Mouse (Mus musculus): ENCODE data around the gene Xxylt1.

Gene Xxylt1

GRCm38 (mm10) chr16:31062918-31063317 lies 18.3 kb downstream of the Xxylt1 start:
- no peak for ATAC-seq (ENCODE audit: insufficient number of reproducible peaks, low FRiP score, low TSS enrichment)

GRCm38 (mm10) chr16:31061246-31061880 lies 19.9 kb downstream of the Xxylt1 start:
- no peak for ATAC-seq (ENCODE audit: insufficient number of reproducible peaks, low FRiP score, low TSS enrichment)

- ATAC-seq (ENCODE audit: insufficient number of reproducible peaks, low FRiP score, low TSS enrichment), result no peak
These were observed 20.5 kb downstream of the Xxylt1 start for GRCm38 (mm10) chr16:31060714-31061113.

- no peak for ATAC-seq (ENCODE audit: insufficient number of reproducible peaks, low FRiP score, low TSS enrichment)
These were observed 21.0 kb downstream of the Xxylt1 start for GRCm38 (mm10) chr16:31060226-31060625.

- no peak for ATAC-seq (ENCODE audit: insufficient number of reproducible peaks, low FRiP score, low TSS enrichment)
These were observed 21.5 kb downstream of the Xxylt1 start for GRCm38 (mm10) chr16:31059730-31060129.

GRCm38 (mm10) chr16:31052812-31053211 lies 28.4 kb downstream of the Xxylt1 start:
- no peak for ATAC-seq (ENCODE audit: insufficient number of reproducible peaks, low FRiP score, low TSS enrichment)

GRCm38 (mm10) chr16:31052177-31052726 lies 29.0 kb downstream of the Xxylt1 start:
- no peak for ATAC-seq (ENCODE audit: insufficient number of reproducible peaks, low FRiP score, low TSS enrichment)

- ATAC-seq (ENCODE audit: insufficient number of reproducible peaks, low FRiP score, low TSS enrichment), result no peak
These were observed 30.5 kb downstream of the Xxylt1 start for GRCm38 (mm10) chr16:31050701-31051100.

GRCm38 (mm10) chr16:31048194-31048593 lies 33.0 kb downstream of the Xxylt1 start:
- no peak for ATAC-seq (ENCODE audit: insufficient number of reproducible peaks, low FRiP score, low TSS enrichment)

- ATAC-seq (ENCODE audit: insufficient number of reproducible peaks, low FRiP score, low TSS enrichment), result peak; percentile 55
These were observed 33.9 kb downstream of the Xxylt1 start for GRCm38 (mm10) chr16:31047186-31047898.

GRCm38 (mm10) chr16:31046217-31046659 lies 35.0 kb downstream of the Xxylt1 start:
- peak; percentile 37; the same call in 1 of the 2 replicates for ATAC-seq (ENCODE audit: insufficient number of reproducible peaks, low FRiP score, low TSS enrichment)

GRCm38 (mm10) chr16:31045211-31045610 lies 36.0 kb downstream of the Xxylt1 start:
- ATAC-seq (ENCODE audit: insufficient number of reproducible peaks, low FRiP score, low TSS enrichment), result no peak

GRCm38 (mm10) chr16:31043136-31043535 lies 38.1 kb downstream of the Xxylt1 start:
- no peak for ATAC-seq (ENCODE audit: insufficient number of reproducible peaks, low FRiP score, low TSS enrichment)

- no peak for ATAC-seq (ENCODE audit: insufficient number of reproducible peaks, low FRiP score, low TSS enrichment)
These were observed 39.7 kb downstream of the Xxylt1 start for GRCm38 (mm10) chr16:31041566-31041965.

- no peak for ATAC-seq (ENCODE audit: insufficient number of reproducible peaks, low FRiP score, low TSS enrichment)
These were observed 41.3 kb downstream of the Xxylt1 start for GRCm38 (mm10) chr16:31039803-31040459.

GRCm38 (mm10) chr16:31037431-31037830 lies 43.8 kb downstream of the Xxylt1 start:
- no peak for ATAC-seq (ENCODE audit: insufficient number of reproducible peaks, low FRiP score, low TSS enrichment)

GRCm38 (mm10) chr16:31035651-31036245 lies 45.5 kb downstream of the Xxylt1 start:
- no peak for ATAC-seq (ENCODE audit: insufficient number of reproducible peaks, low FRiP score, low TSS enrichment)

- ATAC-seq (ENCODE audit: insufficient number of reproducible peaks, low FRiP score, low TSS enrichment), result no peak
These were observed 46.0 kb downstream of the Xxylt1 start for GRCm38 (mm10) chr16:31035235-31035634.

- no peak for ATAC-seq (ENCODE audit: insufficient number of reproducible peaks, low FRiP score, low TSS enrichment)
These were observed 47.2 kb downstream of the Xxylt1 start for GRCm38 (mm10) chr16:31034051-31034450.

- ATAC-seq (ENCODE audit: insufficient number of reproducible peaks, low FRiP score, low TSS enrichment), result no peak
These were observed 51.3 kb downstream of the Xxylt1 start for GRCm38 (mm10) chr16:31029739-31030485.

Data from cerebellum, adult (tissue).